Mouse (Mus musculus): ENCODE measurements around the gene Serp1.

- TF ChIP-seq POLR2A (IDR thresholded peaks at IDR 0.05; ENCODE audit: borderline replicate concordance, low read depth, low read length) (no peak), CTCF (IDR thresholded peaks at IDR 0.05; ENCODE audit: low read depth, low read length) (0 out of 2 replicates have a peak, but pooled peaks have one; percentile 6)
These were observed 8.4 kb downstream of the Serp1 start for GRCm38 (mm10) chr3:58517258-58517657.
